In the genomic region with DNA sequence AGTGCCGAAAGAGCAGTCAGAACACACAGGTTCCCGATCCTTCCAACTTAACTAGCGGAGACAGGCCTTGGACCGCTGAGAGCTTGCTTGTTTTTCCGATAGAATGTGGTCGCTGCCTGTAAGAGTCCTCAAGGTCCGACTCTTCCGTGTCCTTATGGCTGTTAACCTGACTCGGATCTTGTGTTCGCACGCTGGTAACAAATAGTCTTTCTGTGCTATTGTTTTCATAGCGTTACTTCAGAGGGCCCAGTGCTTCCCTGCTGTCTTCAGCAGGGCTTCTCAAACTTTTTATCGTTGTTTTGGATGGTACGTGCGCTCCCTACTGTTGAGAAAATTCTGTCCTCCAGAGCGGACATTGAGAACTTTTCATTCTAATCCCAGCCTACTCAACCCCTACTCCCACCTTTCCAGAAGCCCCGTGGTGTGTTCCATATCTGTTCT, we compare ENCODE assay signal across 8 mouse cellular contexts. TPM values are rescaled to one million over a fixed set of nuclear protein-coding genes. Genes with fewer than 3 reads are reported as not detected.
A peak's percentile ranks its signal among the peaks of the same experiment; 100 is the strongest.
DNase-seq lines count a peak whose midpoint lies in the region; ATAC-seq lines count a peak whose summit lies in the region.

No protein-coding gene starts in this region.

- peak overlapping the region; percentile 73 for H3K4me3 ChIP-seq in forebrain, embryonic 14.5 days (ENCODE audit: low read depth, low read length)
- H3K4me3 ChIP-seq in lung, embryonic 16.5 days (ENCODE audit: low read length): peak overlapping the region; percentile 87

- under 1% methylated on average over 17 of the region's 17 CpGs for WGBS in forebrain, embryonic 14.5 days
- under 1% methylated on average over 17 of the region's 17 CpGs for WGBS in lung, embryonic 16.5 days

- no peaks in the 10 kb centered on the region for H3K9me3 ChIP-seq in forebrain, embryonic 14.5 days (replicated peaks; ENCODE audit: control insufficient read depth, low read length)
- no peaks in the 10 kb centered on the region for H3K9me3 ChIP-seq in lung, embryonic 16.5 days (ENCODE audit: control insufficient read depth, low read length)

- peak; percentile 34 for DNase-seq in adrenal gland, postnatal 10 days
- DNase-seq in adrenal gland, adult 18-20 months (ENCODE audit: low spot score in 2 of 2): no peak
- peak; percentile 39 for DNase-seq in MN1 (ENCODE audit: low spot score)
- peak; percentile 47 for DNase-seq in forebrain, embryonic 14.5 days (ENCODE audit: low spot score)
- peak; percentile 57 for DNase-seq in kidney, adult 18-20 months
- peak; percentile 45 for DNase-seq in splenic B cell, adult 2 months (ENCODE audit: low read depth, low spot score)
- no peak for DNase-seq in left cerebral cortex, postnatal 10 days (ENCODE audit: extremely low spot score in 1 of 2, low spot score in 2 of 2)

- H3K9ac ChIP-seq in forebrain, embryonic 14.5 days (ENCODE audit: low read length): peak overlapping the region; percentile 80
- peak overlapping the region; percentile 72 for H3K9ac ChIP-seq in lung, embryonic 16.5 days (ENCODE audit: low read length)

- no peaks in the 10 kb centered on the region for H3K27me3 ChIP-seq in forebrain, embryonic 14.5 days (replicated peaks; ENCODE audit: control insufficient read depth, insufficient read depth, low read length)
- no peaks in the 10 kb centered on the region for H3K27me3 ChIP-seq in lung, embryonic 16.5 days (ENCODE audit: control insufficient read depth, insufficient read depth, low read depth, low read length)
- no peaks in the 10 kb centered on the region for H3K27me3 ChIP-seq in splenic B cell, adult 2 months (ENCODE audit: control insufficient read depth, insufficient read depth, low read length, poor library complexity, severe bottlenecking)

- H3K27ac ChIP-seq in forebrain, embryonic 14.5 days (ENCODE audit: low read depth, low read length): peak overlapping the region; percentile 91
- H3K27ac ChIP-seq in lung, embryonic 16.5 days (ENCODE audit: low read length): peak overlapping the region; percentile 86

- peak overlapping the region; percentile 85 for H3K4me2 ChIP-seq in forebrain, embryonic 14.5 days (ENCODE audit: low read length)
- peak overlapping the region; percentile 82 for H3K4me2 ChIP-seq in lung, embryonic 16.5 days (ENCODE audit: low read depth, low read length)

- 0 out of 2 replicates have a peak, but pooled peaks have one; percentile 0 for ATAC-seq in forebrain, embryonic 14.5 days
- ATAC-seq in lung, embryonic 16.5 days (ENCODE audit: low read depth): peak; percentile 13; the same call in 1 of the 2 replicates

- H3K36me3 ChIP-seq in forebrain, embryonic 14.5 days (ENCODE audit: control insufficient read depth, insufficient read depth, low read length): no peaks in the 10 kb centered on the region
- no peaks in the 10 kb centered on the region for H3K36me3 ChIP-seq in lung, embryonic 16.5 days (ENCODE audit: control insufficient read depth, insufficient read depth, low read length)
- no peaks in the 10 kb centered on the region for H3K36me3 ChIP-seq in splenic B cell, adult 2 months (ENCODE audit: control insufficient read depth, insufficient read depth, low read length, poor library complexity, severe bottlenecking)

- intact Hi-C loops in left cerebral cortex, postnatal 10 days (cut with DNase I): loop anchor here (5.0 kb wide), 1 partner anchor 63 kb away; no protein-coding TSS in a partner anchor

- peaks cover 6% of the 10 kb centered on the region for H3K4me1 ChIP-seq in forebrain, embryonic 14.5 days (ENCODE audit: control insufficient read depth, insufficient read depth, low read length)
- H3K4me1 ChIP-seq in lung, embryonic 16.5 days (replicated peaks; ENCODE audit: control insufficient read depth, insufficient read depth, low read length): peaks cover 10% of the 10 kb centered on the region

RNA-seq across cellular contexts. Expression of a gene that starts 0.8 kb away (rescaled TPM):
- total RNA-seq in adrenal gland, postnatal 10 days (2021): 10 to 100 TPM; 82.0 to 96.4 TPM
- total RNA-seq in adrenal gland, adult 18-20 months (2021): 100 to 1,000 TPM; 103 to 273 TPM
- 110 and 112 TPM in 2 replicates for polyA plus RNA-seq in forebrain, embryonic 14.5 days (2014; fragmentation: Nextera tagmentation; extraction: Ambion mirVana)
- polyA plus RNA-seq in lung, embryonic 16.5 days (2015; fragmentation: Nextera tagmentation; extraction: Ambion mirVana): 57.9 and 63.5 TPM in 2 replicates
- total RNA-seq in left cerebral cortex, postnatal 10 days (2021): 10 to 100 TPM; 69.3 to 74.2 TPM

RNA-seq across cellular contexts. Expression of a gene that starts 19.2 kb away (rescaled TPM):
- total RNA-seq in adrenal gland, postnatal 10 days (2021): 10 to 100 TPM; 76.2 to 86.6 TPM
- total RNA-seq in adrenal gland, adult 18-20 months (2021): 10 to 100 TPM; 51.3 to 63.4 TPM
- 9.3 and 9.7 TPM in 2 replicates for polyA plus RNA-seq in forebrain, embryonic 14.5 days (2014; fragmentation: Nextera tagmentation; extraction: Ambion mirVana)
- polyA plus RNA-seq in lung, embryonic 16.5 days (2015; fragmentation: Nextera tagmentation; extraction: Ambion mirVana): 8.4 and 9.5 TPM in 2 replicates
- total RNA-seq in left cerebral cortex, postnatal 10 days (2021): 10 to 100 TPM; 93.6 to 97.1 TPM

RNA-seq across cellular contexts. Expression of a gene that starts 26.1 kb away (rescaled TPM):
- total RNA-seq in adrenal gland, postnatal 10 days (2021): 10 to 100 TPM; 13.6 to 22.4 TPM
- total RNA-seq in adrenal gland, adult 18-20 months (2021): 1 to 10 TPM; 4.2 to 5.2 TPM
- polyA plus RNA-seq in forebrain, embryonic 14.5 days (2014; fragmentation: Nextera tagmentation; extraction: Ambion mirVana): 30.0 and 32.0 TPM in 2 replicates
- 61.0 TPM in 2 replicates for polyA plus RNA-seq in lung, embryonic 16.5 days (2015; fragmentation: Nextera tagmentation; extraction: Ambion mirVana)
- total RNA-seq in left cerebral cortex, postnatal 10 days (2021): 10 to 100 TPM; 17.0 to 17.2 TPM

RNA-seq across cellular contexts. Expression of a gene that starts 26.4 kb away (rescaled TPM):
- total RNA-seq in adrenal gland, postnatal 10 days (2021): 10 to 100 TPM in 1 of 2 experiments, 1 to 10 TPM in 1; 7.4 to 10.5 TPM
- total RNA-seq in adrenal gland, adult 18-20 months (2021): 1 to 10 TPM; 4.5 to 5.6 TPM
- polyA plus RNA-seq in forebrain, embryonic 14.5 days (2014; fragmentation: Nextera tagmentation; extraction: Ambion mirVana): 10.1 and 11.8 TPM in 2 replicates
- polyA plus RNA-seq in lung, embryonic 16.5 days (2015; fragmentation: Nextera tagmentation; extraction: Ambion mirVana): 6.5 and 8.8 TPM in 2 replicates
- 10 to 100 TPM; 17.4 to 18.6 TPM for total RNA-seq in left cerebral cortex, postnatal 10 days (2021)

RNA-seq across cellular contexts. Expression of a gene that starts 27.4 kb away (rescaled TPM):
- not detected for total RNA-seq in adrenal gland, postnatal 10 days (2021)
- total RNA-seq in adrenal gland, adult 18-20 months (2021): not detected
- polyA plus RNA-seq in forebrain, embryonic 14.5 days (2014; fragmentation: Nextera tagmentation; extraction: Ambion mirVana): not detected in 2 replicates
- not detected in 2 replicates for polyA plus RNA-seq in lung, embryonic 16.5 days (2015; fragmentation: Nextera tagmentation; extraction: Ambion mirVana)
- total RNA-seq in left cerebral cortex, postnatal 10 days (2021): not detected

Comparison
In these comparisons a context has a peak if more than half of its experiments do, and no peak if none do; other contexts are left out.
1. DNase-seq: peak in adrenal gland, postnatal 10 days (single experiment), MN1 (single experiment), forebrain, embryonic 14.5 days (single experiment), kidney, adult 18-20 months (single experiment) and splenic B cell, adult 2 months (single experiment); none in adrenal gland, adult 18-20 months (0 of 2) and left cerebral cortex, postnatal 10 days (0 of 2).